Mouse (Mus musculus) cerebellum, adult 11-12 months (tissue): Measurements from ENCODE around the gene Gm49366.
"Not testable (repeated sequence)": the region's sequence is repeated elsewhere in the genome, so short reads cannot be mapped to it uniquely, and the experiment has no call there.

Experiments used
- DNase-seq: peaks from one replicate; pipeline ENCODE4 v3.0.0; 2022

The Gm49366 gene

DNA sequence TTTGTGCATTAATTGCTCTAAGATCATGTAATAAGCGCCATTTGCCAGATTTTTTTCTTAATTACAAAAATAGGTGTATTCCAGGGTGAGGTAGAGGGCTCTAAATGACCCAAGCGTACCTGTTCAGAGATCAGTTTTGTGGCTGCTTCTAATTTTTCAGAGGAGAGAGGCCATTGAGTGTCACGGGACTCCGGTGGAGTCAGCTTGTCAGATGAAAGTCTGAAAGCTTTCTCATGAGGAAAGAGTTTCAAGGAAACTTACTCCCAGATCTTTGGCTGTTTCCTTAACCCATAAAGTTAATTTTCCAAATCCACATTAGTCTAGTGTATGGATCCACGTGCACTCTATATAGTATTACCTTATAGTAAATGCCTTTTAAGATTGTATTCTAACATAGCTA is 55.9 kb downstream of the Gm49366 start:
- not testable (repeated sequence) for DNase-seq

DNA sequence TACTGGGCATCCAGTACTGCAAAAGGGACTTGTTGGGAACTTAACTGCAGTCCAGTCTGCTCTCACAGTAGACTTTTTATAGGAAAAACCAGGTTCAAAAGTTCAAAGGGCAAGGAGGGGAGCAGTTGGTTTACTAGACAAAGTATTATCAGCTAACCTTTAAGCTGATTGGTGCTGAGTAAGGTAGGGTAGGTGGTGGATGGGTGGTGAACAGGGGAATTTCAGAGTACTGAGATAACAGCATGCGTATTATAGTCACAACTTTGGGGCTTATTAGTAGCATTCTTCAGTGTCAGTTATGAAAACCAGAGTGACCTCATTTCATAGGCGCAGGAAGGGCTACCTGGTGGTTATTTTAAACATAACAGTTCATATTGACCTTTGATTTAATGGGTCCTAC is 60.9 kb downstream of the Gm49366 start:
- DNase-seq: no peak

- DNase-seq: no peak
Measured at GRCm38 (mm10) chr12:84100071-84100470, 61.3 kb downstream of the Gm49366 start.

DNA sequence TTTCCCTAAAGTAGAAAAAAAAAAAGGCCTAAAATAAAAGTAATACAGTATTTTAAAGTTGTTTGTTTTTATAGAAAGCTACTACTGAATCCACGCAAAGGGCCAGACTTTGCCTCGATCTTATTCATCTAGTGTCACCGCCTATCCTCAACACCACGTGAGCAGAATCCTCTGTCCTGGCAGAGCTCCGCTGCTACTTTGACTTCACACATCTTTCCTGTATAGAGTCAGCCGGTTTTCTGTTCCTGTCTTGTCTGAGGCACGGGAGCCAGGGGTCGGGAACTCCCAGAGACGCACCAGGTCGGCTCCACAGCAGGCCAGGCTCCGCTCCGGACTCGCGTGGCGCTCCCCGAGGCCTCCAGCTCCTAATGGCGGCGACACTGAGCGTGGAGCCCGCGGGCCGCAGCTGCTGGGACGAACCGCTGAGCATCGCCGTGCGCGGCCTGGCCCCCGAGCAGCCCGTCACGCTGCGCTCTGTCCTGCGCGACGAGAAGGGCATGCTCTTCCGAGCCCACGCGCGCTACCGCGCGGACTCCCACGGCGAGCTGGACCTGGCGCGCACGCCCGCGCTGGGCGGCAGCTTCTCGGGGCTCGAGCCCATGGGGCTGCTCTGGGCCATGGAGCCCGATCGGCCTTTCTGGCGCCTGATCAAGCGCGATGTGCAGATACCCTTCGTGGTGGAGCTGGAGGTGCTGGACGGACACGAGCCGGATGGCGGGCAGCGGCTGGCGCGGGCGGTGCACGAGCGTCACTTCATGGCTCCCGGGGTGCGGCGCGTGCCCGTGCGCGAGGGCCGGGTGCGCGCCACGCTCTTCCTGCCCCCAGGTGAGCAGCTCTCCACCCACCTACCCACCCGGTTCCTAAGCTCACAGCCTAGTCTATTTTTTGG is 62.1 kb downstream of the Gm49366 start, which contains the start of gene Acot6:
TSS of gene Acot6 (plus strand) at position 51 of the 889 bp plus-strand sequence.
- DNase-seq: peak; percentile 53

- no peak for DNase-seq
Measured at GRCm38 (mm10) chr12:84101493-84101845, 62.7 kb downstream of the Gm49366 start.

- DNase-seq: no peak
Measured at GRCm38 (mm10) chr12:84107012-84107411, 68.3 kb downstream of the Gm49366 start.

GRCm38 (mm10) chr12:84107692-84108091 is 69.0 kb downstream of the Gm49366 start:
- no peak for DNase-seq
